ENCODE assay signal across 8 mouse cellular contexts in the genomic region with DNA sequence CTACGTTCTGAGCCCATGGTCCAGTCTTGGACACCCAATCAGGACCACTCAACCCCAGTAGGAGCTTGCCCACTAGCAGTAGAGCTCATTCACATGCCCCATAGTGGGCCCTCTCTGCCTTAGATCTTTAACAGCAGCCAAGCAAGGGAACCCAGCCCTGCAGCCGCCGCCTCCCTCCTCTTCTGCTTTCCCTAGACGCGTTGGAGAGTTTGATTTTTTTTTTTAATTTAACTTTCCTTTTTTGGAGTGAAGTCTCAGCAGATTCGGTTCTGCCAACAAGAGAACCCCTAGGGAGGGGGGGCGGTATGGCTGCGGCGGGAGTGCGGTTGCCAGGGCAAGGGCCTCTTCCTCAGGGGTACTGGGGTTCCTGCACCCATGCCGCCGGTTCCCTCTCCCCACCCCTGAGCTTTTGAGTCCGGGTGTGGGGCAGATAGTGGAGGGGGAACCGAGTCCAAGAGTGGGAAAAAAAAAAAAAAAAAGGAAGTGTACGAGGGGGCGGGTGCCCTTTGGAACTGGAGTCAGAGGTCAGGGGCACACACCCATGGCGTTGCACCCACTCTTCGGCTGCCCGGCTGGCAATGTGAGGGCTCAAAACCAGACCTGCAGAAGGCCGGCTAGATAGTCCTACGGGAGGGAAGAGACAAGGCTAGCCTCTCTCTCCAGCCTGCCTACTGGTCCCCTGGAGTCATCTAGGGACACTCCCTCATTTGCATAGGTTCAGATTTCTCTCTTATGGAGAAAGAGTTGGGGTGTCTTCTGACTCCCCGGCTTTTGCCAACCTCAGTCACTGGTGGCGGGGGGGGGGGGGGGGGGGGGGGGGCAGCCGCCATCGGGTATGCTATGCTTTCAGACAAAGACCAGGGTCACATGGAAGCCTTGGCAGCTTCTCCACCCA. TPM values are rescaled to one million over a fixed set of nuclear protein-coding genes. Genes with fewer than 3 reads are reported as not detected.
A peak's percentile ranks its signal among the peaks of the same experiment; 100 is the strongest.
DNase-seq lines count a peak whose midpoint lies in the region; ATAC-seq and TF ChIP-seq lines count a peak whose summit lies in the region.

No protein-coding gene starts in this region.

- H3K9ac ChIP-seq in embryonic facial prominence, embryonic 15.5 days, result peak overlapping the region; percentile 15; the same call in 1 of the 2 replicates
- peak overlapping the region; percentile 46 for H3K9ac ChIP-seq in hindbrain, embryonic 14.5 days
- H3K9ac ChIP-seq in midbrain, postnatal 0 days (replicated peaks; ENCODE audit: low read length, poor library complexity, severe bottlenecking), result peak overlapping the region; percentile 63

- no peaks in the 10 kb centered on the region for H3K27me3 ChIP-seq in embryonic facial prominence, embryonic 15.5 days
- peaks cover under 1% of the 10 kb centered on the region; the same call in 1 of the 2 replicates for H3K27me3 ChIP-seq in hindbrain, embryonic 14.5 days (ENCODE audit: control insufficient read depth, insufficient read depth, low read length)
- no peaks in the 10 kb centered on the region for H3K27me3 ChIP-seq in midbrain, postnatal 0 days (ENCODE audit: insufficient read depth, low read length)

- DNase-seq in cerebellum, adult 9-11 months, result peak; percentile 74
- no peak for DNase-seq in cerebellum, adult 18-20 months
- DNase-seq in CD4-positive helper T cell, adult 2 months (ENCODE audit: low read depth, low spot score), result peak; percentile 70
- no peak for DNase-seq in hindbrain, embryonic 14.5 days (ENCODE audit: low spot score)
- peak; percentile 48 for DNase-seq in liver
- DNase-seq in midbrain, postnatal 0 days (ENCODE audit: low spot score), result no peak
- peak; percentile 54 for DNase-seq in thymus, postnatal 14 days

- WGBS in embryonic facial prominence, embryonic 15.5 days, result 4% methylated on average over 21 of the region's 25 CpGs
- WGBS in hindbrain, embryonic 14.5 days, result 2% methylated on average over 19 of the region's 25 CpGs
- 3% methylated on average over 24 of the region's 25 CpGs for WGBS in midbrain, postnatal 0 days

- peak overlapping the region; percentile 69 for H3K4me3 ChIP-seq in embryonic facial prominence, embryonic 15.5 days (replicated peaks)
- H3K4me3 ChIP-seq in hindbrain, embryonic 14.5 days (replicated peaks; ENCODE audit: low read length), result peak overlapping the region; percentile 78
- H3K4me3 ChIP-seq in midbrain, postnatal 0 days (ENCODE audit: low read depth, low read length), result peak overlapping the region; percentile 91

- no peaks in the 10 kb centered on the region for H3K36me3 ChIP-seq in embryonic facial prominence, embryonic 15.5 days
- H3K36me3 ChIP-seq in hindbrain, embryonic 14.5 days (replicated peaks; ENCODE audit: control insufficient read depth, insufficient read depth), result no peaks in the 10 kb centered on the region
- H3K36me3 ChIP-seq in midbrain, postnatal 0 days (ENCODE audit: insufficient read depth, low read length), result no peaks in the 10 kb centered on the region

- no peak for TF ChIP-seq CTCF in midbrain, postnatal 0 days (IDR thresholded peaks at IDR 0.05)

- peak; percentile 15 for ATAC-seq in embryonic facial prominence, embryonic 15.5 days (ENCODE audit: insufficient number of reproducible peaks, low FRiP score, low TSS enrichment, low read depth)
- peak; percentile 22; the same call in 1 of the 2 replicates for ATAC-seq in hindbrain, embryonic 14.5 days (ENCODE audit: low FRiP score)
- peak; percentile 53; the same call in 1 of the 2 replicates for ATAC-seq in midbrain, postnatal 0 days (ENCODE audit: low FRiP score)

- peaks cover 63% of the 10 kb centered on the region for H3K4me1 ChIP-seq in embryonic facial prominence, embryonic 15.5 days
- peaks cover 38% of the 10 kb centered on the region for H3K4me1 ChIP-seq in hindbrain, embryonic 14.5 days (replicated peaks; ENCODE audit: control insufficient read depth, insufficient read depth, low read length)
- H3K4me1 ChIP-seq in midbrain, postnatal 0 days (ENCODE audit: insufficient read depth, low read length), result peaks cover 13% of the 10 kb centered on the region

- peak overlapping the region; percentile 88 for H3K4me2 ChIP-seq in embryonic facial prominence, embryonic 15.5 days (replicated peaks)
- peak overlapping the region; percentile 57 for H3K4me2 ChIP-seq in hindbrain, embryonic 14.5 days (replicated peaks)
- H3K4me2 ChIP-seq in midbrain, postnatal 0 days (ENCODE audit: low read depth, low read length, poor library complexity, severe bottlenecking), result peak overlapping the region; percentile 84

- peak overlapping the region; percentile 98 for H3K27ac ChIP-seq in embryonic facial prominence, embryonic 15.5 days (replicated peaks)
- H3K27ac ChIP-seq in hindbrain, embryonic 14.5 days, result peak overlapping the region; percentile 92
- H3K27ac ChIP-seq in midbrain, postnatal 0 days (ENCODE audit: low read depth, low read length), result peak overlapping the region; percentile 94

- no peaks in the 10 kb centered on the region for H3K9me3 ChIP-seq in embryonic facial prominence, embryonic 15.5 days (replicated peaks)
- no peaks in the 10 kb centered on the region for H3K9me3 ChIP-seq in hindbrain, embryonic 14.5 days (ENCODE audit: control insufficient read depth, low read length)
- no peaks in the 10 kb centered on the region for H3K9me3 ChIP-seq in midbrain, postnatal 0 days (ENCODE audit: low read length)

RNA-seq across cellular contexts. Expression of a gene that starts 1.0 kb away (rescaled TPM):
- polyA plus RNA-seq in embryonic facial prominence, embryonic 15.5 days (2015; fragmentation: Nextera tagmentation; extraction: Ambion mirVana), result 39.3 and 41.8 TPM in 2 replicates
- polyA plus RNA-seq in hindbrain, embryonic 14.5 days (2014; fragmentation: Nextera tagmentation; extraction: Ambion mirVana), result 26.0 and 27.4 TPM in 2 replicates
- total RNA-seq in midbrain, postnatal 0 days (2014; rRNA removed), result 22.8 and 37.8 TPM in 2 replicates
- polyA plus RNA-seq in midbrain, postnatal 0 days (2015; fragmentation: Nextera tagmentation; extraction: Ambion mirVana), result 15.5 and 17.8 TPM in 2 replicates

Comparison
In these comparisons a context has a peak if more than half of its experiments do, and no peak if none do; other contexts are left out.
1. DNase-seq: peak in cerebellum, adult 9-11 months (single experiment), CD4-positive helper T cell, adult 2 months (single experiment), liver (single experiment) and thymus, postnatal 14 days (single experiment); none in cerebellum, adult 18-20 months (0 of 2), hindbrain, embryonic 14.5 days (single experiment) and midbrain, postnatal 0 days (single experiment).
2. Peak in every context shown above with its lines, with median percentiles within 50 percentile points of each other: ATAC-seq, H3K27ac ChIP-seq, H3K4me2 ChIP-seq, H3K4me3 ChIP-seq and H3K9ac ChIP-seq.